Mouse (Mus musculus) heart, postnatal 0 days (tissue): ENCODE results near the gene Cd101.

Source experiments
- CTCF ChIP-seq: IDR thresholded peaks from 2 replicates; pipeline ENCODE4 v1.5.1; 2016; ENCODE audit warnings: antibody characterized with exemption, control low read depth, low read depth
- EP300 ChIP-seq: IDR thresholded peaks from 2 replicates; pipeline ENCODE4 v1.6.1; 2016; ENCODE audit warnings: antibody characterized with exemption, low read depth

- TF ChIP-seq CTCF: no peak
- no peak for TF ChIP-seq EP300
Observed at GRCm38 (mm10) chr3:101030630-101031029, 1.3 kb upstream of the Cd101 start.
